Mouse (Mus musculus) megakaryocyte, embryonic 14.5 days (primary cell): Measurements from ENCODE around the gene Reep3.

ENCODE experiments used
- FLI1 ChIP-seq: IDR thresholded peaks from 2 replicates; pipeline ENCODE4 v1.6.1; 2012; ENCODE audit warnings: low read length, inconsistent platforms, mixed read lengths
- GATA1 ChIP-seq: IDR thresholded peaks from 3 replicates; pipeline ENCODE4 v1.6.1; 2012; ENCODE audit warnings: mixed read lengths, low read length, inconsistent platforms, borderline replicate concordance

DNA sequence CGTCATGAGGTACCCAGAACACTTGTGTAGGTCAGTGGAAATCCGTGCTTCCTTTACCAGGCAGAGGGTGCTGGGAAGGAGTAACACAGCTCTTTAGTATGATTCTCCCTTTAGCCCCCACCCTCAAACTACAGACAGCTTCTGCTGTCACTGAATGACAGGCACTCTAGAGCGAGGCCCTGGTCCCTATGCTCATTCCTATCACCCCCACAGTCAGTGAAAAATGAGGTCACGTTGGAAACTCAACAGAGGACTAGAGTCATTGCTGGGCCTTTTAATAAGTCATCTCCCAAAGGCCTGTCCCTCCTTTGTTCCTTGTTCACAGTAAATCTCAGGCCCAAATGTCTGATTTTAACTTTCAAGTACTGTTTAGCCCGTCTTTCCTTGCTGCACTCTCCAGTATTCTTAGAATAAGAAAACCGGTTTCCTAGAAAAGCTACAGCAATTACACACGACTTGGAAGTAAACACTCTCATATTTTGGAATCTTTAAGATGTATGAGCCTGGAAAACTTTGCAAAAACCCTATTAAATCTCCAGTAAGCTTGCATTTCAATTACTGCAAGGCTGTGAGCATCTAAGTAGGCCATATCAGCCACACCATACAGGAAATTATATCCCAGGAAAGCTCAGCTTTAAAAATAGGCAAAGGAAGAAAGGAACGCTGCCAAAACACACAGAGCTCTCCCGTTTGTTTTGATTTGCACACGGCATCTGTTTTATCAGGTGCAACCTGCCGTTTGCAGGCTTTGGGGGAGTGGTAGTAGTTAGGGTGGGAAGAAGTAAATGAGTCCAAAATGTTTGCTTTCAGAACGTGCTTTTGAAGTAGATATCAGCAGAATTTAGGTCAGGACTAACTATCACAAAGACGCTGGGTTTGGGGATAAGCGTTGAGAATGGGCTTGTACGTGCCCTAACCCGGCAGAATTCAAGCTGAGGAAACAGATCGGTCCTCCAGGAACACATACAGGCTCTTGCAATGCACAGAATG is 40.6 kb downstream of the Reep3 start:
- no peak for TF ChIP-seq FLI1
- no peak for TF ChIP-seq GATA1
